Mouse (Mus musculus): Measurements from ENCODE around the gene Ugt1a5.
"Not testable (repeated sequence)": the region's sequence is repeated elsewhere in the genome, so short reads cannot be mapped to it uniquely, and the experiment has no call there.

Gene Ugt1a5

DNA sequence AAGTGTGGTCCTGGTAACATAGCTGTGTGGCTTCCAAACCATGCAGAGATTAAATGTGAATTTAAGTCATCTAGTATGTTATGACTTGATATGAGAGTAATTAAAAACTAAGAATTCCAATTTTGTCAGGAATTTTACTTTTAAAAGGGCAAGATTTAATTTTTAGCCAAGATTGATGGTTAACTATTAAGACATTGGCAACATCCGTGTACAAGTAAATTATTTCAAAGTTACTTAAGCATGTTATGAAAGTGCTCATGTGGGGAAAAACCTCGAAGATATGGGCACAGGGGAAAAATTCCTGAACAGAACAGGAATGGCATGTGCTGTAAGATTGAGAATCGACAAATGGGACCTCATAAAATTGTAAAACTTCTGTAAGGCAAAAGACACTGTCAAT lies 31.6 kb downstream of the Ugt1a5 start:
- no peak for DNase-seq (ENCODE audit: low spot score in 2 of 2)

DNA sequence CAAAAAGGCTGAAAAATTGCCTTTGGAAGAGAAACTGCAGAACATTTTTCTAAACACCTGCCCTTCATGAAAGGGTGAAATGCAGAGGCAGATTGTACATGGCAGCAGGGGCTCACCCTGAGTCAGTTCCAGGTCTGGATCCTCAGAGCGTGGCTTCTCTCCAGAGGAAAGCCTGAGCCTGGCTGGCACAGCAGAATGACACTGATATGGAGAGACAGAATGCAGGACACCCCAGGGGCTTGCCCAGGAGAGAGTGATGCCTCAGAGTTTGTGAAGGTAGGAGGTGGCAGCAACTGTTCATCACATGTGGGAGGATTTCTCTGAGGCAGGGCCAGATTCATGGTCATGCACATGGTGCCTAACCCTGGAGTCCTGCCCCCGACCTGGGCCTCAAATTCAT lies 34.2 kb downstream of the Ugt1a5 start:
- DNase-seq (ENCODE audit: low spot score in 2 of 2) = no peak

DNA sequence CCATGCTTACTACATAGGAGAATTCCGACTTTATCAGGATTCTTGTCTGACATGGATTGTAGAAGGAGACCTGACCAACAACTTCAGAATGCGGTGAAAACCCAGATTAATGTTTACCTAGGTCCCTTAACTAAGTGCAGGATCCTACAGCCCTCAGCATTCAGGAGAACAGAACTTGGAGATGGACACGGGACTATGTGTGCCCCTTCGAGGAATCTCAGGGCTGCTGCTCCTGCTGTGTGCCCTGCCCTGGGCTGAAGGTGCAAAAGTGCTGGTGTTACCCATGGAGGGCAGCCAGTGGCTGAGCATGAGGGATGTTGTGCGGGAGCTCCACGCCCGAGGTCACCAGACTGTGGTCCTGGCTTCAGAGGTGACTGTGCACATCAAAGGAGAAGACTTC lies 34.6 kb downstream of the Ugt1a5 start, which contains the start of gene Ugt1a2:
TSS of gene Ugt1a2 (plus strand) at position 146 of the 400 bp plus-strand sequence.
- no peak for DNase-seq (ENCODE audit: low spot score in 2 of 2)

DNA sequence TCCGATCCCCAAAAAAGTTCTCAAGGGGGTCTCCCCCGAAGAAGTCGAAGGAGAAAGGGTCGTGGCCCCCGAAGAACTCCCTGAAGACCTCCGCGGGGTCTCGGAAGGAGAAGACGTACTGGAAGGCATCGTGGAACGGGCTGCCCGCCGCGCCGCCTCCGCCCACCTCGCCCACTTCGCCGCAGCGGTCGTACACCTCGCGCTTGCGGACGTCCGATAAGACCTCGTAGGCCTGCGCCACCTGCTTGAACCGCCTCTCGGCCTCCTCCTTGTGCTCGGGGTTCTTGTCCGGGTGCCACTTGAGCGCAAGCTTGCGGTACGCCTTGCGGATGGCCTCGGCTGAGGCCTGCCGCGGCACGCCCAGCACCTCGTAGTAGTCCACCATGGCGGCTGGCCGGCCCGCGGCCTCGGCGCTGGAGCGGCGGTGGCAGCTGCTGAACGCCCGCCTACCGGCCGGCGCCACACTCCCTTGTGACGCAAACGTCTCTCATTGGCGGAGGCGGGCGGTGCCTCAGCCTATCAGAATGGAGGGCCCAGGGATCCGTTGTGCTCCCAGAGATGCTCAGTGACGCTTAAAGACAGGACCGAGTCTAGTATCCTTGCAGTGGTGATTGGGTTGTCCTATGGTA lies 39.6 kb downstream of the Ugt1a5 start, which contains the start of gene Dnajb3:
TSS of gene Dnajb3 (minus strand) at position 489 of the 629 bp plus-strand sequence.
- DNase-seq (ENCODE audit: low spot score in 2 of 2) = peak; percentile 65 to 78

GRCm38 (mm10) chr1:88206843-88207479 lies 41.1 kb downstream of the Ugt1a5 start:
- DNase-seq (ENCODE audit: low spot score in 2 of 2) = no peak

GRCm38 (mm10) chr1:88211812-88212211 lies 46.0 kb downstream of the Ugt1a5 start, which contains the start of gene Ugt1a1:
Gene Ugt1a1 (plus strand): TSS chr1:88211959.
- DNase-seq (ENCODE audit: low spot score in 2 of 2) = no peak

DNA sequence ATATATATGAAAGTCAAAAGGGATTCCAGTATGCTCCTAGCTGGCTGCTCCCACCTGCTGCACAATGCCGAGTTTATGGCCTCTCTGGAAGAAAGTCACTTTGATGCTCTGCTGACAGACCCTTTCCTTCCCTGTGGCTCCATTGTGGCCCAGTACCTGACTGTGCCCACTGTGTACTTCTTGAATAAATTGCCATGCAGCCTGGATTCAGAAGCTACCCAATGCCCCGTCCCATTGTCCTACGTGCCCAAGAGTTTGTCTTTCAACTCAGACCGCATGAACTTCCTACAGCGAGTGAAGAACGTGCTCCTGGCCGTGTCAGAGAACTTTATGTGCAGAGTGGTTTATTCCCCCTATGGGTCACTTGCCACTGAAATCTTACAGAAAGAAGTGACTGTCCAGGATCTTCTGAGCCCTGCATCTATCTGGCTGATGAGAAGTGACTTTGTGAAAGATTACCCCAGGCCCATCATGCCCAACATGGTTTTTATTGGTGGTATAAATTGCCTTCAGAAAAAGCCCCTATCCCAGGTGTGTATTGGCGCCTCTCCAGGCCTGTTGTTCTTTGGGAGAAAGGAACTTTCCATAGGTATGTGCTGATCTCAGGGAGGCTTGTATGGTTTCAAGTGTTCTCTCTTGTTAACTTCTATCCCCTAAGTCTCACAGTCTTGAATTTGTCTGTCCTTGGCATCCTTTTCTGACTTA lies 46.7 kb downstream of the Ugt1a5 start:
- DNase-seq (ENCODE audit: low spot score in 2 of 2) = no peak

DNA sequence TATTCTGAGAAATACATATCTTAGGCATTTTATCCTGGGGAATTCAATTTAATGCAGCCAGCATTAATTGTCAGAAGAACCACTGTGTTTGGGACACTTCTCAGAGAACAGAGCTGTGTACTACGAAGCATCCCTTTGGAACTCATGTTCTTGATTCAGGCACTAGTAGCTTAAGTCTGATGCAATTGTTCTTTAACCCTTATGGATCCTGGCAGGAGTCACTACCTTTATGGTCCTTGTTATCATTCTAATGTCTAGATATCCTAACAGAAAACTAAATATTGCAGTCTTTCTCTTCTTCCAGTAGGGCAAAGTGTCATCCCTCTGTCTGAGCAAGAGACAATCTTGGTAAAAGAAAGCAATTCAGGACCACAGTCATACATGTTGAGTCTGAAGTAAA lies 47.2 kb downstream of the Ugt1a5 start:
- no peak for DNase-seq (ENCODE audit: low spot score in 2 of 2)

- DNase-seq (ENCODE audit: low spot score in 2 of 2) = no peak
Observed at GRCm38 (mm10) chr1:88213766-88214461, 48.1 kb downstream of the Ugt1a5 start.

GRCm38 (mm10) chr1:88214462-88214952 lies 48.7 kb downstream of the Ugt1a5 start:
- DNase-seq (ENCODE audit: low spot score in 2 of 2) = no peak

- DNase-seq (ENCODE audit: low spot score in 2 of 2) = no peak
Observed at GRCm38 (mm10) chr1:88215466-88216380, 49.9 kb downstream of the Ugt1a5 start.

DNA sequence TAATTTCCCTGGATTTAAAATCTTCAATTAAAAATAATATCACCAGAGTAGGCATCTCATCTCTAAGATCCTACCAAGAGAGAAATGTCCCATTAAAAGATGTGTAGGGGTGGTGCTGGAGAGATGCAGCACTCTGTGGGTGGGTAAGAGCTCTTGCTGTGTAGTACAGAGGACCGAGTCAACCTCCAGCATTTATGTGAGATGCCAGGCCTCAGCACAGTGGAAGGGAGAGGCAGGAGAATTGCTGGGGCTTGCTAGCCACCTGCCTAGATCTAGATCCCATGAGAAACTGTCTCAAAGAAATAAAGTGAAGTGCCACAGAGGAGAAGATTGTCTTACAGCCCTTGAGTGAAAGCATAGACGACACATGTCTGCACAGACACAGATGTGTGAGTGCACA lies 50.7 kb downstream of the Ugt1a5 start:
- DNase-seq (ENCODE audit: low spot score in 2 of 2) = no peak

- no peak for DNase-seq (ENCODE audit: low spot score in 2 of 2)
Observed at GRCm38 (mm10) chr1:88217144-88217543, 51.3 kb downstream of the Ugt1a5 start.

GRCm38 (mm10) chr1:88217576-88217975 lies 51.8 kb downstream of the Ugt1a5 start:
- no peak for DNase-seq (ENCODE audit: low spot score in 2 of 2)

GRCm38 (mm10) chr1:88218051-88218450 lies 52.2 kb downstream of the Ugt1a5 start:
- DNase-seq (ENCODE audit: low spot score in 2 of 2) = no peak

- DNase-seq (ENCODE audit: low spot score in 2 of 2) = no peak
Observed at GRCm38 (mm10) chr1:88218591-88218990, 52.8 kb downstream of the Ugt1a5 start.

GRCm38 (mm10) chr1:88219054-88219453 lies 53.2 kb downstream of the Ugt1a5 start:
- no peak for DNase-seq (ENCODE audit: low spot score in 2 of 2)

GRCm38 (mm10) chr1:88220336-88220735 lies 54.5 kb downstream of the Ugt1a5 start:
- no peak for DNase-seq (ENCODE audit: low spot score in 2 of 2)

GRCm38 (mm10) chr1:88222216-88222615 lies 56.4 kb downstream of the Ugt1a5 start:
- DNase-seq (ENCODE audit: low spot score in 2 of 2) = no peak

- not testable (repeated sequence) for DNase-seq (ENCODE audit: low spot score in 2 of 2)
Observed at GRCm38 (mm10) chr1:88223011-88223515, 57.3 kb downstream of the Ugt1a5 start.

DNA sequence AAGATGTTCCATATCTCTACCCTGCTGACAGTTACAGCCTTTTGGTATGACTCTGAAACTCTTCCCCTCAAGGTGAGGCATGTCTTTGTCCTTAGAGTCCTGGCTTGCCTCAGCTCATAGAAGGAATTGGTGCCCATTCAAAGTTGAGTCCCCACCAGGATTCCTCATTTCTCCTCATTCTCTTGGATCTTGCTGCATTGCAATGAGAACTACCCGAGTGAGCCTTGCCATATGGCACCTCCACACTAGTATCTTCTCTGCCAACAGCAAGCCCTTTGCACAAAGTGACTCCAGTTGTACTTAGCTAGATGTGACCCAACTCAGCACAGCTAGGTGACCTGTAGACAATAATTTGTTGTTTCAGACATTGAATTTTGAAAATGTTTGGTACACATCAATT lies 57.8 kb downstream of the Ugt1a5 start:
- no peak for DNase-seq (ENCODE audit: low spot score in 2 of 2)
